Mouse (Mus musculus): ENCODE measurements around the gene Negr1.

DNA sequence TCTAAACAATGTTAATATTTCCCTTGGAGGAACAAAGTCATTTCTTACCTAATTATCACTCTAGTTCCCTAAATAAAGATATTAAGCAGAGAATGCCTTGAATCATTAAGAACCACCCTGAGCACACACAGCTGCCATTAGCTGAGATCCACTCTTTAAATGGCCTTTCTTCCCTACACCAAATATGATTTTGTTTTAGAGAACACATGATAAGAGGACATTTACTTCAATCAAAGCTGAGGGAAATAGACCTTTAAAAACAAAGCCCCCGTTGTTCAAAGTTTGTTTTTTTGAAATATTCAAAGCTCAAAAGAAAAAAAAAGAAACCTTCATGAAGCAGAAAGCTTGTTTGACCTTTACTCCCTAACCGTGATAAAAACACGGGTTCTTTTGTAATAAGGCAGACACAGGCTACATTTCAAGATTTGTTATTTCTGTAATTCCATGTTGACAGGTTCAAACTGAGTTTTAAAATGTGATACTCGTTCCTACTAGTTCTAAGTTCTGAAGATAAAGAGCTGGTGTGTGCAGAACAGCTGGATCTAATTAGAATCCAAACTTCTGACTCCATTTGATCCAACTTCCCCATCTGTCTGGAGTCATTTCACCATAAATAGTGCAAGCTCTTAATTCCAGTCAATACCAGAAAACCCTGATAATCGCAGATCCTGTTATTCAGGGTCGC, 544.1 kb downstream of the Negr1 start:
- no peak for TF ChIP-seq CTCF (IDR thresholded peaks at IDR 0.05; ENCODE audit: low read depth, low read length)
- TF ChIP-seq GATA1 (IDR thresholded peaks at IDR 0.05; ENCODE audit: borderline replicate concordance, low read length): no peak
